Mouse (Mus musculus) stomach, postnatal 0 days (tissue): ENCODE data around the gene Batf3. TPM values are rescaled to one million over a fixed set of nuclear protein-coding genes. Genes with fewer than 3 reads are reported as not detected.
A peak's percentile ranks its signal among the peaks of the same experiment; 100 is the strongest.

Experiments
- ATAC-seq: fragments of 200-750 bp; cut with Nextera tagmentation; 2 replicates; pipeline ENCODE4 v1.8.0; 2017; ENCODE audit not compliant: low FRiP score, low TSS enrichment
- DNase-seq: peaks from one replicate; pipeline ENCODE4 v3.0.0-alpha.2; 2016; ENCODE audit warnings: low spot score
- H3K27ac ChIP-seq: fragments of 300-500 bp; sonication (generic); replicated peaks from 2 replicates; pipeline ENCODE4 v1.5.1; 2014; ENCODE audit warnings: mild to moderate bottlenecking, control low read depth
- H3K27me3 ChIP-seq: fragments of 300-500 bp; sonication (generic); 2 replicates; pipeline ENCODE4 v1.6.1; 2014; ENCODE audit warnings: low read length; ENCODE audit not compliant: control insufficient read depth, insufficient read depth
- H3K36me3 ChIP-seq: fragments of 300-500 bp; sonication (generic); 2 replicates; pipeline ENCODE4 v1.6.1; 2014; ENCODE audit warnings: low read length, mixed read lengths; ENCODE audit not compliant: control insufficient read depth, insufficient read depth
- H3K4me1 ChIP-seq: fragments of 300-500 bp; sonication (generic); replicated peaks from 2 replicates; pipeline ENCODE4 v1.6.1; 2014; ENCODE audit warnings: antibody characterized with exemption; ENCODE audit not compliant: control insufficient read depth, insufficient read depth
- H3K4me2 ChIP-seq: fragments of 300-500 bp; sonication (generic); replicated peaks from 2 replicates; pipeline ENCODE4 v1.6.1; 2014; ENCODE audit warnings: low read depth, mild to moderate bottlenecking, control low read depth, moderate library complexity
- H3K4me3 ChIP-seq: fragments of 300-500 bp; sonication (generic); 2 replicates; pipeline ENCODE4 v1.5.1; 2014; ENCODE audit warnings: low read depth, low read length, control low read depth
- H3K9ac ChIP-seq: fragments of 300-500 bp; sonication (generic); 2 replicates; pipeline ENCODE4 v1.6.1; 2014; ENCODE audit warnings: mild to moderate bottlenecking, low read length, control low read depth, mixed read lengths
- H3K9me3 ChIP-seq: fragments of 300-500 bp; sonication (generic); 2 replicates; pipeline ENCODE4 v1.6.1; 2016; ENCODE audit warnings: low read length; ENCODE audit not compliant: control insufficient read depth
- CTCF ChIP-seq: IDR thresholded peaks from 2 replicates; pipeline ENCODE4 v1.5.1; 2016; ENCODE audit warnings: antibody characterized with exemption, low read depth, mild to moderate bottlenecking, moderate library complexity
- EP300 ChIP-seq: optimal IDR thresholded peaks from 2 replicates; pipeline ENCODE3; 2016; ENCODE audit warnings: antibody characterized with exemption
- WGBS: fragments of 180-500 bp; shearing (Covaris S2); extraction: QIAGEN DNeasy Blood & Tissue Kit; methylation state at CpG from one replicate; pipeline ENCODE4 v1.1.7; 2014; 5-methylcytosine and 5-hydroxymethylcytosine counted together
- polyA plus RNA-seq: library from polyadenylated mRNA; unstranded; fragments of >200 nt; fragmentation: Nextera tagmentation; extraction: Ambion mirVana; gene quantifications from 2 replicates; pipeline ENCODE4 v1.2.1, GENCODE M21; 2015

The Batf3 gene
- polyA plus RNA-seq, 1 experiment from 2014 or later: 5.7 TPM

DNA sequence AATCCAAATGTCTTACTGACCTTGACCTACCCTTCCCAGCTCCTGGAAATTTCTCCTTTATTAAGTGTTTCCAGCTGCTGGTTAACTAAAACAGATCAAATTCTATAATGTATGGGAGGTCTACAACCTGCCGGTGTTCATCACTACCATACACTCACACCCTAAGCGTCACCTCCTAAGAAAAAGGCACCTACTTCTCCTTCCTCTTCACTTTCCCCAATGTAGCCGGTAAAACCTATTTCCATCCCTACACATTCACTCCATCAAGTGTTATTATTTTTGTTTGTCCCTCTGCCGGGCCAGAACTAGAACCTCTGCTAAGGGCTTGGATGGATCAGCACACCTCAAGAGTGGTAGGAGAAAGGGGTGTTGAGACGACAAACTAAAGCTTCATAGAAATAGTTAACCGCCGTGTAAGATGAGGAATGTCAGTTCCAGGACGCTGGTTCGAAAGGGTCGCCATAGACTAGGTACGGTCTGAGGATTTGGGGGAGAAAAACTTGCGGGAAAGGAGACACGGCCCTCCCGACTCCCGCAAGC is 35.3 kb upstream of the Batf3 start:
- H3K4me3 ChIP-seq: peak overlapping the region; percentile 68
- 4% methylated on average over 15 of the region's 15 CpGs for WGBS
- no peaks in the 10 kb centered on the region for H3K36me3 ChIP-seq
- H3K4me1 ChIP-seq: peaks cover 3% of the 10 kb centered on the region; the same call in 1 of the 2 replicates
- DNase-seq (no peak), ATAC-seq (peak; percentile 11; the same call in 1 of the 2 replicates)
- TF ChIP-seq EP300 (no peak), CTCF (no peak)
- H3K9me3 ChIP-seq: no peaks in the 10 kb centered on the region
- peak overlapping the region; percentile 83 for H3K9ac ChIP-seq
- H3K27me3 ChIP-seq: no peaks in the 10 kb centered on the region
- H3K4me2 ChIP-seq: peak overlapping the region; percentile 91
- H3K27ac ChIP-seq: peak overlapping the region; percentile 46; the same call in 1 of the 2 replicates

DNA sequence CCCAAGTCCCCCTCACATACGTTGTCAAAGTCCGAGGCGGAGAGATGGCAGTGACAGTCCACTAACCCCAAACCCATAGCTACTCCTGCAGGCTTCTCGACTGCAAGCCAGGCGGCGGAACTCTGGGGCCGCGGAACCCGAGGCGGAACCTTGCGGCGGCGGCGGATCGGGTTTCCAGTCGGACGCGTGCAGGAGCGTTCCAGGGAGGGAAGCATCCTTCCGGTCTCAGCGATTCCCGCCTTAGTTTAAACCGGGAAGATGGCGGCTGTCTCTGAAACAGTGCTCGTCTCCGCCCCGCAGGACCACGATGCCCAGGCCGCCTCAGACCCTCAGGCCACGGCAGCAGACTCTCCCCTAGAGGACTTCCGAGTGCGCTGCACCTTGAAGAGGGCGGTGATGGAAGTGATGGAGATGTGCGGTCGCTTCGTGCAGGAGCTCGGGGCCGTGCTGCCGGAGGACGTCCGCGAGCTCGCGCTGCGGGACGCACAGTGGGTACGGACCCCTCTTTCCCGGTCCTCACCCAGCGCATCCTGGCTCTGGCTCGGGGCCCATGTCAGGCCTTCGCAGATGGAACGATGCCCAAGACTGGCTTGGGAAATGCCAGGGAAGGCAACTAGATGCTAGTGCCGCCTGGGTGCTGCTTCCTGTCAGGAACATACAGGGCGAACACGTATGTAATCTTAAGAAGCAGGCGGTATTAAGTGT is 34.7 kb upstream of the Batf3 start, which contains the start of the genes Tatdn3 and Nsl1:
TSS of gene Tatdn3 (minus strand) at position 152 of the 705 bp plus-strand sequence.
TSS of gene Nsl1 (plus strand) at position 232 of the 705 bp plus-strand sequence.
- Histone ChIP-seq H3K4me3 (peak within 1 kb of the TSS; percentile 68), H3K9ac (peak within 1 kb of the TSS; percentile 83), H3K9me3 (no peaks in the 10 kb centered on the region), H3K27ac (peak within 1 kb of the TSS; percentile 46; the same call in 1 of the 2 replicates), H3K27me3 (no peaks in the 10 kb centered on the region), H3K4me1 (peaks cover 3% of the 10 kb centered on the region; the same call in 1 of the 2 replicates), H3K36me3 (no peaks in the 10 kb centered on the region), H3K4me2 (peak within 1 kb of the TSS; percentile 91)
- DNase-seq (peak; percentile 90), ATAC-seq (peak; percentile 93)
- WGBS: under 1% methylated on average over 56 of the region's 56 CpGs
- no peak for TF ChIP-seq EP300
- TF ChIP-seq CTCF: peak; percentile 63

DNA sequence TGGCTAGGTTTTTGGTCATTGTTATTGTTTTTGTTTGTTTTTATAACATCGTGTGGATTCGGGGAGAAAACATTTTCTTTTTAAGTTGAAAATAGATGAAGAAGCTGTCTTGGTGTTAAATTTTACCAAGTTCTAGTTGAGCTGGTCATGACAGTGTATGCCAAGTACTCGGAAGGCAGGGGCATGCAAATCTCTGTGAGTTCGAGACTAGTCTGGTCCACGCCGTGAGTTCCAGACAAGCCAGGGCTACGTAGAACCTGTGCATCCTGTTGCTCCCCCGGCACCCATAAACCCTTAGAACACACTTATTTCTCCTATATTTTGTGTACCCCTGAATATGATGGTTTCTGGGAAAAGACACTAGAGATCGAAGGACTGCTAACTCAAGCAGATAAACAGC is 33.9 kb upstream of the Batf3 start:
- H3K36me3 ChIP-seq: no peaks in the 10 kb centered on the region
- H3K27ac ChIP-seq: no peak overlapping the region
- H3K4me3 ChIP-seq: peak overlapping the region; percentile 68; the same call in 1 of the 2 replicates
- DNase-seq: no peak
- no peak for TF ChIP-seq EP300
- TF ChIP-seq CTCF: no peak
- H3K27me3 ChIP-seq: no peaks in the 10 kb centered on the region
- peak overlapping the region; percentile 91 for H3K4me2 ChIP-seq
- peaks cover 3% of the 10 kb centered on the region; the same call in 1 of the 2 replicates for H3K4me1 ChIP-seq
- no peaks in the 10 kb centered on the region for H3K9me3 ChIP-seq
- H3K9ac ChIP-seq: no peak overlapping the region
- 59% methylated on average over 9 of the region's 9 CpGs for WGBS
- no peak for ATAC-seq

- no peak overlapping the region for H3K4me3 ChIP-seq
- no peak for TF ChIP-seq EP300
- TF ChIP-seq CTCF: no peak
- DNase-seq: no peak
- no peaks in the 10 kb centered on the region for H3K36me3 ChIP-seq
- H3K4me2 ChIP-seq: no peak overlapping the region
- H3K27ac ChIP-seq: no peak overlapping the region
- H3K4me1 ChIP-seq: peaks cover 3% of the 10 kb centered on the region; the same call in 1 of the 2 replicates
- no peaks in the 10 kb centered on the region for H3K9me3 ChIP-seq
- 83% methylated on average over 2 of the region's 2 CpGs for WGBS
- ATAC-seq: no peak
- H3K9ac ChIP-seq: no peak overlapping the region
- no peaks in the 10 kb centered on the region for H3K27me3 ChIP-seq
Observed at GRCm38 (mm10) chr1:191064535-191064934, 33.1 kb upstream of the Batf3 start.

- no peak for ATAC-seq
- no peak overlapping the region for H3K27ac ChIP-seq
- H3K36me3 ChIP-seq: 0 out of 2 replicates have a peak, but pooled peaks cover under 1% of the 10 kb centered on the region
- no peak overlapping the region for H3K4me3 ChIP-seq
- no peak for DNase-seq
- H3K27me3 ChIP-seq: no peaks in the 10 kb centered on the region
- peaks cover 3% of the 10 kb centered on the region; the same call in 1 of the 2 replicates for H3K4me1 ChIP-seq
- TF ChIP-seq CTCF (no peak), EP300 (no peak)
- H3K9me3 ChIP-seq: no peaks in the 10 kb centered on the region
- H3K9ac ChIP-seq: no peak overlapping the region
- 70% methylated on average over 4 of the region's 4 CpGs for WGBS
- H3K4me2 ChIP-seq: no peak overlapping the region
Observed at GRCm38 (mm10) chr1:191065188-191065587, 32.5 kb upstream of the Batf3 start.

- WGBS: 79% methylated on average over 5 of the region's 5 CpGs
- DNase-seq: no peak
- TF ChIP-seq EP300 (no peak), CTCF (peak; percentile 59)
Observed at GRCm38 (mm10) chr1:191068377-191068776, 29.3 kb upstream of the Batf3 start.

More at GRCm38 (mm10) chr1:191068377-191068776, 29.3 kb upstream of the Batf3 start:
- Histone ChIP-seq H3K4me2 (no peak overlapping the region), H3K27ac (no peak overlapping the region), H3K9me3 (no peaks in the 10 kb centered on the region), H3K36me3 (peaks cover 5% of the 10 kb centered on the region), H3K4me3 (no peak overlapping the region), H3K9ac (no peak overlapping the region), H3K4me1 (peaks cover 3% of the 10 kb centered on the region; the same call in 1 of the 2 replicates), H3K27me3 (no peaks in the 10 kb centered on the region)
- no peak for ATAC-seq
